In the genomic region with DNA sequence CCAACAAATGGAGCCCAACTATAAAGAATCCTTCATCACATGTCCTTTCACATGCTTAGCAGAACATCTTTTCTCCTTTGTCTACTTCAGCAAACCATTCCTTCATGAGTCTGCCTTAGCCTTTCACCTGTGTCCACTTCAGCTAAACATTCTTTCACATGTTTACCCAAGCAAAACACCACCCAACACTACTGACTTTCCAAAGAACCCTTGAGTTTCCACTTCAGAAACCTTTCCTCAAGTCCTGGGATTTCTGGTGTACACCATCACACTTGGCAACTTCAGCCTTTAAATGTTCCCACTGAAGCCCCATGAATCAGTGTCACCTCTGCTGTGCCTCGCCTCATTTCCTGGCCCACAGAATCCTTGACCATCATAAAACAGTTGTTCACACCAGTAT, we compare ENCODE assay signal across 22 mouse cellular contexts.
DNase-seq lines count a peak whose midpoint lies in the region; ATAC-seq and TF ChIP-seq lines count a peak whose summit lies in the region.
"Had no signal": no experiment of that assay in that cellular context is flagged by ENCODE, and none has a peak within 500 bp of the region (broad histone marks: within the 10 kb centered on the region; RNA-seq: fewer than 3 reads in every experiment).

No protein-coding gene starts in this region.

- TF ChIP-seq EP300 in lung, postnatal 0 days (IDR thresholded peaks at IDR 0.05) = peak; percentile 46

- no peak for TF ChIP-seq POLR2A in lung, adult 2 months (IDR thresholded peaks at IDR 0.05; ENCODE audit: borderline replicate concordance, extremely low read depth, low read depth, low read length)

- peak; percentile 47 for ATAC-seq in lung, embryonic 16.5 days (ENCODE audit: low read depth)
- peak; percentile 85 for ATAC-seq in lung, postnatal 0 days
- ATAC-seq: activated CD4-positive, CD25-positive, alpha-beta regulatory T cell, adult 4 months; CD4-positive, CD25-positive, alpha-beta regulatory T cell, adult 4 months; Patski had no signal

- no peak overlapping the region for H3K9ac ChIP-seq in lung, embryonic 16.5 days (ENCODE audit: low read length)
- no peak overlapping the region for H3K9ac ChIP-seq in lung, postnatal 0 days (replicated peaks; ENCODE audit: low read depth)

- H3K9me3 ChIP-seq in lung, embryonic 16.5 days (ENCODE audit: control insufficient read depth, low read length) = no peaks in the 10 kb centered on the region
- H3K9me3 ChIP-seq in lung, postnatal 0 days (ENCODE audit: low read length) = no peaks in the 10 kb centered on the region
- H3K9me3 ChIP-seq: G1E had no signal

- no peak overlapping the region for H3K4me2 ChIP-seq in lung, embryonic 16.5 days (ENCODE audit: low read depth, low read length)
- no peak overlapping the region for H3K4me2 ChIP-seq in lung, postnatal 0 days (replicated peaks; ENCODE audit: low read depth, low read length)

- no peak for DNase-seq in lung, postnatal 4 days
- peak; percentile 61 for DNase-seq in lung, postnatal 0 days (ENCODE audit: low spot score)
- no peak for DNase-seq in lung, adult 2 months
- peak; percentile 68 for DNase-seq in lung, postnatal 25 days (ENCODE audit: low spot score)
- DNase-seq in lung, postnatal 10 days = no peak
- DNase-seq in lung, postnatal 36 days = peak; percentile 64
- no peak for DNase-seq in lung, postnatal 14 days
- DNase-seq: adrenal gland, adult 2 months; adrenal gland, adult 8-10 months; adrenal gland, postnatal 10 days; adrenal gland, postnatal 14 days; adrenal gland, postnatal 25 days; adrenal gland, postnatal 36 days; B cell, adult 2 months; cerebellum, adult 11 months; cerebellum, adult 11-12 months had no signal

- TF ChIP-seq CTCF in lung, postnatal 0 days (IDR thresholded peaks at IDR 0.05) = no peak
- no peak for TF ChIP-seq CTCF in lung, adult 2 months (IDR thresholded peaks at IDR 0.05; ENCODE audit: insufficient read depth, low read length)

- H3K27ac ChIP-seq in lung, embryonic 16.5 days (ENCODE audit: low read length) = no peak overlapping the region
- no peak overlapping the region for H3K27ac ChIP-seq in lung, postnatal 0 days (ENCODE audit: low read length)

- no peaks in the 10 kb centered on the region for H3K36me3 ChIP-seq in lung, embryonic 16.5 days (ENCODE audit: control insufficient read depth, insufficient read depth, low read length)
- H3K36me3 ChIP-seq in lung, postnatal 0 days (ENCODE audit: insufficient read depth, low read length) = no peaks in the 10 kb centered on the region
- H3K36me3 ChIP-seq: G1E had no signal

- no peaks in the 10 kb centered on the region for H3K27me3 ChIP-seq in lung, embryonic 16.5 days (ENCODE audit: control insufficient read depth, insufficient read depth, low read depth, low read length)
- no peaks in the 10 kb centered on the region for H3K27me3 ChIP-seq in lung, postnatal 0 days (replicated peaks; ENCODE audit: insufficient read depth, low read length)
- H3K27me3 ChIP-seq: CH12.LX had no signal

- H3K4me1 ChIP-seq in lung, embryonic 16.5 days (replicated peaks; ENCODE audit: control insufficient read depth, insufficient read depth, low read length) = no peaks in the 10 kb centered on the region
- H3K4me1 ChIP-seq in lung, postnatal 0 days (ENCODE audit: insufficient read depth, low read depth, low read length) = no peaks in the 10 kb centered on the region
- H3K4me1 ChIP-seq in lung, adult 2 months (ENCODE audit: control insufficient read depth, insufficient read depth, low read length) = no peaks in the 10 kb centered on the region

- 32% methylated on average over 1 of the region's 1 CpGs for WGBS in lung, embryonic 16.5 days
- WGBS in lung, postnatal 0 days = 41% methylated on average over 1 of the region's 1 CpGs
- WGBS in lung, adult 2 months = 23% methylated on average over 1 of the region's 1 CpGs

- no peak overlapping the region for H3K4me3 ChIP-seq in lung, embryonic 16.5 days (ENCODE audit: low read length)
- H3K4me3 ChIP-seq in lung, postnatal 0 days (ENCODE audit: low read depth, low read length) = no peak overlapping the region
- H3K4me3 ChIP-seq in lung, adult 2 months (replicated peaks; ENCODE audit: extremely low read depth, low read depth, low read length) = no peak overlapping the region

Comparison
In these comparisons a context has a peak if more than half of its experiments do, and no peak if none do; other contexts are left out.
1. DNase-seq: peak in lung, postnatal 0 days (single experiment), lung, postnatal 25 days (single experiment) and lung, postnatal 36 days (single experiment); none in lung, postnatal 4 days (0 of 2), lung, adult 2 months (single experiment), lung, postnatal 10 days (single experiment) and lung, postnatal 14 days (single experiment).